Mouse (Mus musculus) adipocyte (in vitro differentiated cells): ENCODE measurements around the gene Fat4.

ENCODE experiments used
- DNase-seq: peaks from one replicate; pipeline ENCODE4 v3.0.0-alpha.2; 2016; ENCODE audit warnings: low spot score

Gene Fat4

DNA sequence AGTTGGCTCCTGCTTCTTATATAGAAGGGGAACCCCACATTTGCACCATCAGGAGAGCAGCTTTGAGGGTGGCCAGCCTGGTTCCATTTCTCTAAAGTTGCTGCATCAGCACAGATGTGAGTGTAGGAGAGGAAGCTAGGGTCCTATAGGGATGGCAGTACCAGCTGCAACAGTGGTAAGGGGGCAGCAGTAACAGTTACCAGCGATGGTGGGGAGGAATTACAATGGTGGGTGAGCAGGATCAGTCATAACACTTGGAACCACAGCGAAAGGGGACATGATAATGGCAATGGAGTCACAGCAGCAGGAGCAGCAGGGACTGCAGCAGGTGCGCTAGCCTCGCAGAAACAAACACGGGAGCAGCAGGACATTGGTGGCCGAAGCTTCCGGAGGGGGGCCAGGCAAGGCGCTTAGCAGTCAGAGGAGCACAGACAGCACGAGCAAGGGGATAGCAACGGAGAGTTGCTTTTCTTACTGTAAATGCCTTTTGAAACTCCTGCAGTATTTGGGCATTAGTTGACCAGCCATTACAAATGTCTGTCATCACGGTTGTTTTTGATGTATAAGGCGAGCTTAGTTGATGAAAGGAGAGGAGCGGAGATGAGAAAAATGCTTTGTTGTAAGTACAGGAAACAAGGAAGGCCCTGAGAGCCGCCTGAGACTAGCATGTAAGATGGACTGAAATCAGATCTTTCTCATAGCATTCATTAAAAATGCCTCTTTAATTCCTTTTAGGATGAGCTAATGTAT is 21.1 kb downstream of the Fat4 start:
- no peak for DNase-seq

GRCm38 (mm10) chr3:38908426-38909111 is 21.8 kb downstream of the Fat4 start:
- no peak for DNase-seq

DNA sequence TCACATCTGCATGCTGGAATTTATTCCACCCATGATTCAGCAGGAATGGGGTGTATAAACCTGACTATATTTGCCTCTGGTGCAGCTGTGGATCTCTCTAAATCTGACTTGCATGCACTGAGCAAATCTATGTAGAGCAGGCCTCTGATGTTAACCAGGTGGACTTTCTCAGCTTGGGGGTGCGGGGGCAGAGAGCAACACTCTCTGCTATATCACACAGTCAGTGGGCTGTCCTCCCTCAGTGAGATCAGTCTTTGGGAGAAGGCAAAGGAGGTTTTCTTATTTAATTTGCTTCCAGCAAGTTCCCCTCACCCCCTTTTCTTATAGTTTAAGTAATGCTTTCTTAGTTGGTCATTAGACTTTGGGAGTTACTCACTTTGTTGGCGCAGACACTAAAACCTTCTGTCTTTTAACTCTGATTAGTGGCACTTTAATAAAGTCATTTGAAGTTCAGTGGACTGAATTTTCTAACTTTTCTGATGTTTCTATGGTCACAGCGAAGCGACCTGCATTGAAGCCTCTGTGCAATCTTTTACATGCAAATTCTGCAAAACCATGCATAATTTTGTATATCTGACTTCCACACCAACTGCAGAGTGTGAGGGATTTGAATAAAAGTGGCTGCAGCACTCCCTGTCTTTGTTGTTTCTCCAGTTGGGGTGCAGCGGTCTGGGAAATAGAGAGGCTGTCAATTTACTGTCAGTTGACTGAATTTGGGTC is 26.2 kb downstream of the Fat4 start:
- DNase-seq: no peak

GRCm38 (mm10) chr3:38913488-38914105 is 26.9 kb downstream of the Fat4 start:
- no peak for DNase-seq

DNA sequence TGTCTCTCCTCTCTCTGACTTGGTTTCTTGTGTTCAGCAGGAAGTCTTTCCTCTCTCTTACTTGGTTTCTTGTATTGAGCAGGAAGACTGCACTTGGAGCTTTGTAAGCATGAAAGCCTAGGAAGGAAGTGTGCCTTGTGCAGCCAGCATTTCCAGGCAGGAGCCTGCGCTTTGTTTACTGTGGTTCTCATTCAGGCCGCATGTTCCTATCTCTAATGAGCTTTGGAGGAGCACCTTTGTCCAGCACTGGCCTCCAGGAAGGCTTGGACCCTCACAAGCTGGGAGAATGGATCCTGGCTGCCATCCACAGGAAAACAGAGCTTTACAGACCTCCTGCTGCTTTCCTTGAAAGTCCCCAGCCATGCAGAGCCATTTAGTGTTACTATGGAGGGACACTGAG is 32.2 kb downstream of the Fat4 start:
- DNase-seq: no peak

GRCm38 (mm10) chr3:38921031-38921430 is 34.3 kb downstream of the Fat4 start:
- DNase-seq: no peak

DNA sequence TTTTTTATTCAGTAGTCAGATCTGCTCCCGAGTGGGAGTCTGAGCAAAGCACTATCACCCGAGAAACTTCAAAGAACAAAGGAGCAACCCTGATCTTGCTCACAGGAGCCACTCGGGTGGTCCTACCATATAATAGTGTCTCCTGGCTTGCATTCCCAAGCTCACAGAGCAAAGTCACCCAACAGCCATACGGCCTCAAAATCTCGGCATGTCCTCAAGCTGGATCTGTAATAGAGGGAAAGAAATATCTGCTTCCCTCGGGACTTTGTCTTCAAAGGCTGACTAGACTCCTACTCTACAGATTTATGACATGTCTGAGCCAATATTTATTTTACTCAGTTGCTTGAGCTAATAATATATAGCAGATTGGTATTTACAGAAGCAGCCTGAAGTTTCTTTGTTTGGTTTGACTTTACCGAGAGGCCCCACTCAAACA is 36.5 kb downstream of the Fat4 start:
- no peak for DNase-seq

DNA sequence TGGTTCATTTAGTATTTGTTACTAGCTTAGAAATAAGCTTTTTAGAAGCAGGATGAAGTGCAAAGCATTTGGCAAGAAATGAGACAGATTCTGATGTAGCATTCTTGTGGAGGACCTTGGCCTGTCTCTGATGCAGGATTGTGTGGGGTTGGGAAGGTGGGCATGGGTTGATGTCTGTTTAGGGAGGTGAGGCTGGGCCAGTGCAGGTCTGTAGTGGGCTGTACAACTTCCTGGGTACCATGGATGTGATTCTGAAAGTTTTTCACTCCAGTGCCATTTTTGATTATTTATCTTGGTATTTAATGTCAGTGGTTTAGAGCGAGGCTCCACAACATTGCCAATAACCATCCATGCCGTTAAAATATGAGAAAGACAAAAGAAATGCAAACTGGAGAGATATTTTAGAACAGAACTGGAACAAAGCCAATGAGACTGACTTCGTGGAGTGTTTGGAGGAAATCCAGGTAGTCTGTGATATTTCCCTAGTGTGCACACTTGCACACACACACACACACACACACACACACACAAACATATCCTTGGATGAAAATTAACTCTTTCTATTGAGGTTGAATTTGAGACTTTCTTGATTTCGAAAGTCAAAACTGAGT is 41.4 kb downstream of the Fat4 start:
- peak; percentile 25 for DNase-seq

DNA sequence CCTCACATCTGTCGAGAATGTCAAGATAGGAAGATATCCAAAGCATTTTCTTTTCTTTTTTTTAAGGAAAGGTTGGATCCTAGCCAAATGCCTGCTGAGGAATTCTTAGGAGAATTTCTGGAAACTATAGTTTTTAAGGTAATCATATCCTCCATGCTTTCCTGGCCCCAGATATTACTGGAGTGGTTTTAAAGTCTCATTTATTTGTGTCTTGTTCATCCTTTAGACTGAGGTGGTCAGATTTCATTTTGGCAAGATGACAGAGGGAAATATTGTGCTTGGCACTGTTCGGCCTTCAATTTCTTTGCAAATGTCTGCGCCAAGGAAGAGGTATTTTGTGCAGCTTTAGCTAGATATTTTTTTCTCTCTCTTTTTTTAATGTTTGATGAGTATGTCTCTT is 42.0 kb downstream of the Fat4 start:
- peak; percentile 67 for DNase-seq

GRCm38 (mm10) chr3:38934780-38935179 is 48.0 kb downstream of the Fat4 start:
- DNase-seq: no peak

DNA sequence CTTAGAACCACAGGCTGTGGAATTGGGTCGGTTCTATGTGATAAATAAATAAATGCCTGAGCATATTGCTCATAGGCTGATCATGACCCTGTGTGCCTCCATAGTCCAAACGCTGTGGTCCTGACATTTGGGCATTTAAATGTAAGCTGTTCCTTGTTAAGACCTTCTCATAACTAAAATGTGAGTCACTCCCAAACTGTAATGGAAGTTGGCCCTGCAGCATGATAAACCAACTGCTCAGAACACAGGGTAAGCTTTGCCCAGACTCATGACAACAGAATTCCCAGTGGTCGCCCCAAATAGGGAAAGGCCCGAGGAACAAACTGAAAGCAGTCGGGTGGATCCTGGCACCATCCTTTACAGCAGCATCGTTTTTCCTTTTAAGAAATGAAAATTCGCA is 49.7 kb downstream of the Fat4 start:
- DNase-seq: peak; percentile 20

GRCm38 (mm10) chr3:38937159-38937558 is 50.4 kb downstream of the Fat4 start:
- no peak for DNase-seq

DNA sequence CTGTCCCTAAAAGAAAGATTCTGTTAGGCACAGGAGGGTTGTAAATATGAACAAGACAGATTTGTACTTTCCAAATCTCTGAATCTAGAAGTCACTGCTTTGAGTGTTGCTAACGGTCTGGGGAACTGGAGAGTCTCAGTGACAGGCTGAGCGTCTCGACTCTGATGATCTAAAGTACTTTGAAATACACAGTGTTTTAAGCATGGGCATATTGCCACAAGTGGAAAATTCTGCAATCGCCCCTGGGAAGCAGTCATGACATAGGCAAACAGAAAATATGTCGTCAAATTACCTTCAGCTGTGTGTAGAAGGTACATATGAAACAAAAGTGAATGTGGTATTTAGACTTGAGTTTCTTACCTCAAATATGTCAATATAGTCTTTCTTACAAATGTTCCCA is 51.4 kb downstream of the Fat4 start:
- DNase-seq: no peak

GRCm38 (mm10) chr3:38939573-38939972 is 52.8 kb downstream of the Fat4 start:
- DNase-seq: peak; percentile 30

- DNase-seq: no peak
Measured at GRCm38 (mm10) chr3:38940327-38940726, 53.6 kb downstream of the Fat4 start.

GRCm38 (mm10) chr3:38945157-38945556 is 58.4 kb downstream of the Fat4 start:
- no peak for DNase-seq

DNA sequence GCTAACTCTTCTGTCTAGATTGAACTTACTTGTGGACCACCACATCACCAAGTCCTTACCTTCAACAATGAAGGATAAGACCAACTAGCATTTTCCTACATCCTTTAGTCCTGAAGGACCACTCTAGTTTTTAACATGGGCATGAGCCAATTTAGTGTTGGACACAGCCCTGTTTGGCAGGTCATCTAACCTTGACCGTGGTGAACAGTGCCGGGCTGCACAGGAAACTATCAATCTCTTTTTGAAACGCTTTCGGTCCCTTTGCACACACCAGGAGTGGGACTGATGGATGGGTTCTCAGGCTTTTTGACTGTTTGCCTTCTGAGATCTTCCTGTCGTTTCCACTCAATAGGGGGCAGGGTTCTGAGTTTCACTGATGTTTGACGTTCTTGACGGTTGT is 61.0 kb downstream of the Fat4 start:
- no peak for DNase-seq

GRCm38 (mm10) chr3:38952602-38953001 is 65.9 kb downstream of the Fat4 start:
- no peak for DNase-seq

- DNase-seq: no peak
Measured at GRCm38 (mm10) chr3:38954196-38954595, 67.5 kb downstream of the Fat4 start.

- no peak for DNase-seq
Measured at GRCm38 (mm10) chr3:38956012-38956648, 69.4 kb downstream of the Fat4 start.

GRCm38 (mm10) chr3:38957186-38957585 is 70.4 kb downstream of the Fat4 start:
- no peak for DNase-seq

GRCm38 (mm10) chr3:38962328-38962727 is 75.6 kb downstream of the Fat4 start:
- no peak for DNase-seq
